Mouse (Mus musculus): ENCODE measurements around the gene Pxt1. TPM values are rescaled to one million over a fixed set of nuclear protein-coding genes. Genes with fewer than 3 reads are reported as not detected.

Gene Pxt1
- polyA plus RNA-seq, 2 experiments: 0.14 to 0.23 TPM

GRCm38 (mm10) chr17:28926866-28927635, 16.6 kb downstream of the Pxt1 start:
- Histone ChIP-seq H3K4me2 (ENCODE audit: low read depth) (peak overlapping the region; percentile 18; the same call in 1 of the 2 replicates), H3K27me3 (ENCODE audit: control insufficient read depth, insufficient read depth, low read length) (no peaks in the 10 kb centered on the region), H3K27ac (peak overlapping the region; percentile 52), H3K4me1 (replicated peaks; ENCODE audit: control insufficient read depth in 2 of 2, insufficient read depth in 2 of 2, low read length in 1 of 2) (peaks cover 26 to 39% of the 10 kb centered on the region in 2 experiments), H3K9me3 (ENCODE audit: control insufficient read depth, low read length) (no peaks in the 10 kb centered on the region), H3K36me3 (replicated peaks; ENCODE audit: control insufficient read depth, insufficient read depth, low read depth) (no peaks in the 10 kb centered on the region), H3K9ac (replicated peaks) (no peak overlapping the region), H3K4me3 (ENCODE audit: insufficient read depth in 1 of 2, low read depth in 2 of 2, low read length in 2 of 2) (no peak overlapping the region)
- DNase-seq (ENCODE audit: low read depth in 3 of 3, low spot score in 3 of 3) (peak; percentile 63 to 72 (median 65)), ATAC-seq (ENCODE audit: insufficient read depth) (no peak)
- WGBS (ENCODE audit: insufficient replicate concordance): 33% methylated on average over 15 of the region's 15 CpGs
- TF ChIP-seq EP300 (IDR thresholded peaks at IDR 0.05; ENCODE audit: low read depth) (no peak), CTCF (IDR thresholded peaks at IDR 0.05; ENCODE audit: low read depth) (peak; percentile 97)

GRCm38 (mm10) chr17:28926380-28926779, 17.3 kb downstream of the Pxt1 start:
- TF ChIP-seq EP300 (IDR thresholded peaks at IDR 0.05; ENCODE audit: low read depth) (no peak), CTCF (IDR thresholded peaks at IDR 0.05; ENCODE audit: low read depth) (peak; percentile 95)
- 9% methylated on average over 13 of the region's 13 CpGs for WGBS (ENCODE audit: insufficient replicate concordance)

GRCm38 (mm10) chr17:28924957-28925595, 18.6 kb downstream of the Pxt1 start:
- H3K4me1 ChIP-seq (replicated peaks; ENCODE audit: control insufficient read depth in 2 of 2, insufficient read depth in 2 of 2, low read length in 1 of 2): peaks cover 9 to 23% of the 10 kb centered on the region in 2 experiments
- H3K27me3 ChIP-seq (ENCODE audit: control insufficient read depth, insufficient read depth, low read length): no peaks in the 10 kb centered on the region
- H3K9ac ChIP-seq (replicated peaks): no peak overlapping the region
- ATAC-seq (ENCODE audit: insufficient read depth) (no peak), DNase-seq (ENCODE audit: low read depth in 3 of 3, low spot score in 3 of 3) (no peak)
- H3K4me2 ChIP-seq (ENCODE audit: low read depth): no peak overlapping the region
- no peak overlapping the region for H3K27ac ChIP-seq
- no peak overlapping the region for H3K4me3 ChIP-seq (ENCODE audit: insufficient read depth in 1 of 2, low read depth in 2 of 2, low read length in 2 of 2)
- WGBS (ENCODE audit: insufficient replicate concordance): 74% methylated on average over 8 of the region's 8 CpGs
- H3K36me3 ChIP-seq (replicated peaks; ENCODE audit: control insufficient read depth, insufficient read depth, low read depth): no peaks in the 10 kb centered on the region
- H3K9me3 ChIP-seq (ENCODE audit: control insufficient read depth, low read length): no peaks in the 10 kb centered on the region
- no peak for TF ChIP-seq CTCF (IDR thresholded peaks at IDR 0.05; ENCODE audit: low read depth)
- TF ChIP-seq EP300 (IDR thresholded peaks at IDR 0.05; ENCODE audit: low read depth): no peak

More at GRCm38 (mm10) chr17:28926380-28926779, 17.3 kb downstream of the Pxt1 start:
- Histone ChIP-seq H3K36me3 (replicated peaks; ENCODE audit: control insufficient read depth, insufficient read depth, low read depth) (no peaks in the 10 kb centered on the region), H3K9me3 (ENCODE audit: control insufficient read depth, low read length) (no peaks in the 10 kb centered on the region), H3K4me3 (ENCODE audit: insufficient read depth in 1 of 2, low read depth in 2 of 2, low read length in 2 of 2) (no peak overlapping the region), H3K4me1 (replicated peaks; ENCODE audit: control insufficient read depth in 2 of 2, insufficient read depth in 2 of 2, low read length in 1 of 2) (peaks cover 20 to 33% of the 10 kb centered on the region in 2 experiments), H3K4me2 (ENCODE audit: low read depth) (no peak overlapping the region), H3K9ac (replicated peaks) (no peak overlapping the region), H3K27ac (no peak overlapping the region), H3K27me3 (ENCODE audit: control insufficient read depth, insufficient read depth, low read length) (no peaks in the 10 kb centered on the region)
- ATAC-seq (ENCODE audit: insufficient read depth) (no peak), DNase-seq (ENCODE audit: low read depth in 3 of 3, low spot score in 3 of 3) (peak; percentile 52 to 64 (median 55))

GRCm38 (mm10) chr17:28922096-28922495, 21.5 kb downstream of the Pxt1 start:
- Histone ChIP-seq H3K9ac (replicated peaks) (no peak overlapping the region), H3K36me3 (replicated peaks; ENCODE audit: control insufficient read depth, insufficient read depth, low read depth) (no peaks in the 10 kb centered on the region), H3K4me3 (ENCODE audit: insufficient read depth in 1 of 2, low read depth in 2 of 2, low read length in 2 of 2) (no peak overlapping the region), H3K9me3 (ENCODE audit: control insufficient read depth, low read length) (no peaks in the 10 kb centered on the region), H3K4me2 (ENCODE audit: low read depth) (no peak overlapping the region), H3K27ac (no peak overlapping the region), H3K4me1 (replicated peaks; ENCODE audit: control insufficient read depth in 2 of 2, insufficient read depth in 2 of 2, low read length in 1 of 2) (peaks cover 0 to 10% of the 10 kb centered on the region in 2 experiments; a peak in 3 of 4 replicates), H3K27me3 (ENCODE audit: control insufficient read depth, insufficient read depth, low read length) (no peaks in the 10 kb centered on the region)
- DNase-seq (ENCODE audit: low read depth in 3 of 3, low spot score in 3 of 3) (no peak), ATAC-seq (ENCODE audit: insufficient read depth) (no peak)
- TF ChIP-seq CTCF (IDR thresholded peaks at IDR 0.05; ENCODE audit: low read depth): no peak
- WGBS (ENCODE audit: insufficient replicate concordance): 9% methylated on average over 6 of the region's 6 CpGs

GRCm38 (mm10) chr17:28921086-28921485, 22.6 kb downstream of the Pxt1 start:
- Histone ChIP-seq H3K4me1 (replicated peaks; ENCODE audit: control insufficient read depth in 2 of 2, insufficient read depth in 2 of 2, low read length in 1 of 2) (peaks cover 0 to 6% of the 10 kb centered on the region in 2 experiments; a peak in 1 of 4 replicates), H3K9me3 (ENCODE audit: control insufficient read depth, low read length) (no peaks in the 10 kb centered on the region), H3K27me3 (ENCODE audit: control insufficient read depth, insufficient read depth, low read length) (no peaks in the 10 kb centered on the region), H3K4me3 (ENCODE audit: insufficient read depth in 1 of 2, low read depth in 2 of 2, low read length in 2 of 2) (no peak overlapping the region), H3K9ac (replicated peaks) (no peak overlapping the region), H3K27ac (no peak overlapping the region), H3K36me3 (replicated peaks; ENCODE audit: control insufficient read depth, insufficient read depth, low read depth) (no peaks in the 10 kb centered on the region), H3K4me2 (ENCODE audit: low read depth) (no peak overlapping the region)
- DNase-seq (ENCODE audit: low read depth in 3 of 3, low spot score in 3 of 3): no peak
- WGBS (ENCODE audit: insufficient replicate concordance): 47% methylated on average over 8 of the region's 8 CpGs
- ATAC-seq (ENCODE audit: insufficient read depth): no peak
- TF ChIP-seq EP300 (IDR thresholded peaks at IDR 0.05; ENCODE audit: low read depth) (no peak), CTCF (IDR thresholded peaks at IDR 0.05; ENCODE audit: low read depth) (no peak)

Measured in liver, embryonic 14.5 days (tissue).